Comparison of ENCODE assay signal across 21 mouse cellular contexts in genomic region chr6:117800824-117801223, GRCm38 (mm10). TPM values are rescaled to one million over a fixed set of nuclear protein-coding genes. Genes with fewer than 3 reads are reported as not detected.
DNase-seq lines count a peak whose midpoint lies in the region.
"Had no signal": no experiment of that assay in that cellular context is flagged by ENCODE, and none has a peak within 500 bp of the region (broad histone marks: within the 10 kb centered on the region; RNA-seq: fewer than 3 reads in every experiment).

No protein-coding gene starts in this region.

- DNase-seq in heart, adult 11 months = peak; percentile 74
- DNase-seq in heart, postnatal 4 days = no peak
- peak; percentile 26 for DNase-seq in left cerebral cortex, adult 18-20 months (ENCODE audit: low spot score in 2 of 2)
- DNase-seq in left cerebral cortex, postnatal 10 days (ENCODE audit: extremely low spot score in 1 of 2, low spot score in 2 of 2) = no peak
- peak; percentile 12 for DNase-seq in Muller cell, postnatal 12 days (ENCODE audit: inconsistent ontology term)
- peak; percentile 85 for DNase-seq in brain, adult 2 months (ENCODE audit: low read depth, low spot score)
- DNase-seq in ovary, postnatal 10 days (ENCODE audit: low spot score) = no peak
- DNase-seq: adrenal gland, adult 2 months; adrenal gland, postnatal 36 days; B cell, adult 2 months; cerebellum, adult 2 months; cerebellum, postnatal 14 days; gastrocnemius, adult 2 months; gastrocnemius, postnatal 36 days; heart, adult 2 months; kidney, adult 9 months; kidney, postnatal 10 days; liver, postnatal 0 days; lung, postnatal 36 days; right cerebral cortex, postnatal 4 days; thymus, postnatal 4 days had no signal

- intact Hi-C loops in left cerebral cortex, postnatal 10 days (cut with DNase I) = no loop called here

RNA-seq across cellular contexts. Expression of gene Zfp637, which starts 40.2 kb away (rescaled TPM):
- 10 to 100 TPM; 35.4 to 37.0 TPM for total RNA-seq in heart, postnatal 4 days (2021)
- total RNA-seq in left cerebral cortex, adult 18-20 months (2021) = 10 to 100 TPM; 54.7 to 55.8 TPM
- total RNA-seq in left cerebral cortex, postnatal 10 days (2021) = 10 to 100 TPM; 64.1 to 71.1 TPM

Comparison
In these comparisons a context has a peak if more than half of its experiments do, and no peak if none do; other contexts are left out.
1. DNase-seq: peak in heart, adult 11 months (single experiment), left cerebral cortex, adult 18-20 months (2 of 2), Muller cell, postnatal 12 days (single experiment) and brain, adult 2 months (single experiment); none in heart, postnatal 4 days (single experiment), left cerebral cortex, postnatal 10 days (0 of 2) and ovary, postnatal 10 days (single experiment).